Mouse (Mus musculus) frontal cortex, adult 2 months (tissue): ENCODE measurements around the gene Rab4a. TPM values are rescaled to one million over a fixed set of nuclear protein-coding genes. Genes with fewer than 3 reads are reported as not detected.

Experiments
- DNase-seq, 2 experiments: peaks; one replicate each; pipeline ENCODE4 v3.0.0; 2022; ENCODE audit warnings: low spot score in 1 of 2; ENCODE audit errors: extremely low spot score in 1 of 2
- polyA plus RNA-seq: library from polyadenylated mRNA; depleted of rRNA; stranded (reverse); fragments of >200 nt; gene quantifications from 2 replicates; pipeline ENCODE4 v1.2.3, GENCODE M21; 2012; rRNA removed

The Rab4a gene
- polyA plus RNA-seq, 1 experiment = 67.3 TPM

- no peak for DNase-seq
Measured at GRCm38 (mm10) chr8:123883094-123883493, 77.3 kb downstream of the Rab4a start.

Other genes with a start within 250 kb of the Rab4a start
- gene Rhou, start 152.1 kb upstream of the Rab4a start, polyA plus RNA-seq = 20.6 and 26.2 TPM in 2 replicates
- gene Ccsap, start 54.2 kb downstream of the Rab4a start, polyA plus RNA-seq = 59.0 and 63.9 TPM in 2 replicates
- 20.1 and 24.7 TPM in 2 replicates for gene Acta1, start 88.8 kb downstream of the Rab4a start, polyA plus RNA-seq
- gene Nup133, start 143.3 kb downstream of the Rab4a start, polyA plus RNA-seq = 20.2 and 20.5 TPM in 2 replicates
- 14.5 and 18.4 TPM in 2 replicates for gene Abcb10, start 177.1 kb downstream of the Rab4a start, polyA plus RNA-seq
- 15.2 and 17.7 TPM in 2 replicates for gene Taf5l, start 215.4 kb downstream of the Rab4a start, polyA plus RNA-seq
- 4.6 and 5.5 TPM in 2 replicates for gene Urb2, start 215.5 kb downstream of the Rab4a start, polyA plus RNA-seq